Mouse (Mus musculus) embryonic facial prominence, embryonic 15.5 days (tissue): ENCODE results near the gene Isg20l2. TPM values are rescaled to one million over a fixed set of nuclear protein-coding genes. Genes with fewer than 3 reads are reported as not detected.

Source experiments
- ATAC-seq: fragments of 200-750 bp; cut with Nextera tagmentation; 2 replicates; pipeline ENCODE4 v1.8.0; 2017; ENCODE audit warnings: low read depth, moderate TSS enrichment; ENCODE audit not compliant: insufficient number of reproducible peaks, low FRiP score, low TSS enrichment
- H3K27ac ChIP-seq: fragments of 300-500 bp; sonication (generic); replicated peaks from 2 replicates; pipeline ENCODE4 v1.5.1; 2015; ENCODE audit warnings: mild to moderate bottlenecking, inconsistent platforms
- H3K27me3 ChIP-seq: fragments of 300-500 bp; sonication (generic); 2 replicates; pipeline ENCODE4 v1.6.1; 2015; ENCODE audit warnings: inconsistent platforms
- H3K36me3 ChIP-seq: fragments of 300-500 bp; sonication (generic); 2 replicates; pipeline ENCODE4 v1.6.1; 2015; ENCODE audit warnings: mild to moderate bottlenecking, inconsistent platforms
- H3K4me1 ChIP-seq: fragments of 300-500 bp; sonication (generic); 2 replicates; pipeline ENCODE4 v1.6.1; 2015; ENCODE audit warnings: inconsistent platforms
- H3K4me2 ChIP-seq: fragments of 300-500 bp; sonication (generic); replicated peaks from 2 replicates; pipeline ENCODE4 v1.6.1; 2015; ENCODE audit warnings: mild to moderate bottlenecking, inconsistent platforms
- H3K4me3 ChIP-seq: fragments of 300-500 bp; sonication (generic); replicated peaks from 2 replicates; pipeline ENCODE4 v1.5.1; 2015; ENCODE audit warnings: mild to moderate bottlenecking, inconsistent platforms
- H3K9ac ChIP-seq: fragments of 300-500 bp; sonication (generic); 2 replicates; pipeline ENCODE4 v1.6.1; 2015; ENCODE audit warnings: inconsistent platforms
- H3K9me3 ChIP-seq: fragments of 300-500 bp; sonication (generic); replicated peaks from 2 replicates; pipeline ENCODE4 v1.6.1; 2016; ENCODE audit warnings: inconsistent platforms
- WGBS: fragments of 180-500 bp; shearing (Covaris S2); methylation state at CpG from one replicate; pipeline ENCODE4 v1.1.7; 2015; 5-methylcytosine and 5-hydroxymethylcytosine counted together
- polyA plus RNA-seq: library from polyadenylated mRNA; unstranded; fragments of >200 nt; fragmentation: Nextera tagmentation; extraction: Ambion mirVana; gene quantifications from 2 replicates; pipeline ENCODE4 v1.2.1, GENCODE M21; 2015

Isg20l2 gene
- polyA plus RNA-seq, 1 experiment from 2014 or later: 56.2 TPM

DNA sequence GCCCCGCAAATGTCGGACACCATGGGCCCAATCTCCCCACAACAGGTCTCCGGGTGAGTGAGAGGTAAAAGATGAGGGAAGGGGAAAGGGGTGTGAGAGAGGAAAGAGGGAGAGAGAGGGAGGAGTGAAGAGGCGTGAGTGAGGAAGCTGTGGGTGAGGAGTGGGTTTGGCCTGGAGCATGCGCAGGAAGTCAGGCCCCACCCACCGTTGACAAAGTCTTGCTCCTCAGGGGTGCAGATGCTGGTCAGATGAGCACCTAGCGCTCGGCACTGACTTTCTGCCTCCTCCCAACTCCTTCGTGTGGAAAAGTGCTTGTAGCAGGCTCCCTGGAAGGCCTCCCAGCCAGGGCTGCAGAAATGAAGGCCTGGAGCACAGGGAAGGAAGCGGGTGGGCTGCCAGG is 59.8 kb downstream of the Isg20l2 start:
- 27% methylated on average over 10 of the region's 10 CpGs for WGBS
- peaks cover 34% of the 10 kb centered on the region for H3K4me1 ChIP-seq
- H3K9me3 ChIP-seq: no peaks in the 10 kb centered on the region
- H3K9ac ChIP-seq: no peak overlapping the region
- no peak overlapping the region for H3K4me3 ChIP-seq
- peaks cover 68% of the 10 kb centered on the region for H3K27me3 ChIP-seq
- ATAC-seq: no peak
- no peak overlapping the region for H3K27ac ChIP-seq
- H3K36me3 ChIP-seq: no peaks in the 10 kb centered on the region
- H3K4me2 ChIP-seq: no peak overlapping the region

Other genes with a start within 250 kb of the Isg20l2 start
- gene Lrrc71, start 181.7 kb upstream of the Isg20l2 start, polyA plus RNA-seq: 3.3 and 5.4 TPM in 2 replicates
- 4.2 and 4.9 TPM in 2 replicates for gene Ntrk1, start 135.2 kb upstream of the Isg20l2 start, polyA plus RNA-seq
- gene Insrr, start 133.4 kb upstream of the Isg20l2 start, polyA plus RNA-seq: 0.47 and 0.68 TPM in 2 replicates
- 24.4 and 27.4 TPM in 2 replicates for gene Pear1, start 106.0 kb upstream of the Isg20l2 start, polyA plus RNA-seq
- gene Sh2d2a, start 83.6 kb upstream of the Isg20l2 start, polyA plus RNA-seq: 0.07 and 0.12 TPM in 2 replicates
- gene Prcc, start 44.7 kb upstream of the Isg20l2 start, polyA plus RNA-seq: 16.4 and 16.5 TPM in 2 replicates
- 240 and 246 TPM in 2 replicates for gene Hdgf, start 24.0 kb upstream of the Isg20l2 start, polyA plus RNA-seq
- 75.4 and 78.9 TPM in 2 replicates for gene Mrpl24, start 10.8 kb upstream of the Isg20l2 start, polyA plus RNA-seq
- 19.8 and 22.4 TPM in 2 replicates for gene Rrnad1, start 403 bp downstream of the Isg20l2 start, polyA plus RNA-seq
- gene Crabp2, start 18.4 kb downstream of the Isg20l2 start, polyA plus RNA-seq: 200 and 206 TPM in 2 replicates
- gene Nes, start 40.8 kb downstream of the Isg20l2 start, polyA plus RNA-seq: 41.9 and 57.3 TPM in 2 replicates
- gene Bcan, start 69.9 kb downstream of the Isg20l2 start, polyA plus RNA-seq: 0.38 and 0.61 TPM in 2 replicates
- gene Hapln2, start 97.3 kb downstream of the Isg20l2 start, polyA plus RNA-seq: 0.31 and 0.35 TPM in 2 replicates
- gene Gpatch4, start 112.8 kb downstream of the Isg20l2 start, polyA plus RNA-seq: 28.5 and 35.8 TPM in 2 replicates
- 196 and 197 TPM in 2 replicates for gene Naxe, start 128.2 kb downstream of the Isg20l2 start, polyA plus RNA-seq
- 0.35 and 0.52 TPM in 2 replicates for gene Ttc24, start 148.0 kb downstream of the Isg20l2 start, polyA plus RNA-seq
- 15.9 and 16.8 TPM in 2 replicates for gene Iqgap3, start 151.7 kb downstream of the Isg20l2 start, polyA plus RNA-seq
- 31.0 and 31.1 TPM in 2 replicates for gene Mef2d, start 212.1 kb downstream of the Isg20l2 start, polyA plus RNA-seq